Mouse (Mus musculus) heart, adult 2 months (tissue): Measurements from ENCODE around the gene Prss2.

Experiments used
- CTCF ChIP-seq: fragments of 200-600 bp; IDR thresholded peaks from 2 replicates; pipeline ENCODE4 v1.8.1; 2022; ENCODE audit warnings: antibody characterized with exemption, mild to moderate bottlenecking, moderate library complexity
- EP300 ChIP-seq: fragments of 200-500 bp; IDR thresholded peaks from 2 replicates; pipeline ENCODE4 v1.6.1; 2011; ENCODE audit warnings: low read depth, low read length, control low read depth; ENCODE audit not compliant: insufficient read depth
- POLR2A ChIP-seq: fragments of 200-500 bp; IDR thresholded peaks from 2 replicates; pipeline ENCODE4 v1.6.1; 2011; ENCODE audit warnings: mild to moderate bottlenecking, low read depth, low read length, control low read depth; ENCODE audit not compliant: insufficient read depth

DNA sequence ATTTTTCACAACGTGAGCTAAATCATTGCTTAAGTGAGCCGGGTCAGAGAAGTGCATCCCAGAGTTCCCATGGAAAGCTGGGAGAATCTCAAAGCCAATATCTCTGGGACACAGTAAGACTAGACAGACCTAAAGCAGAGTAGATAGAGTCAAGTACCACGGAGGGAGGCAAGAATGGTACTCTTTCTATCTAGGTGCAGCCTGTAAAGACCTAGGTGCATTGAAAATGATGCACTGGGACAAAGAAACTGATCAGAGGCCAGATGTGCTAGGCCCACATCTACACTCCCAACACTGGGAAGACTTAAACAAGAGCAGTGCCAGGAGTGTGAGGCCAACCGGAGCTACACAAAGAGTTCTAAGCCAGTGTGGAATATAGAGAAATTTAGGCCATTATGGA, 23.7 kb downstream of the Prss2 start:
- no peak for TF ChIP-seq POLR2A
- TF ChIP-seq CTCF, result no peak
- TF ChIP-seq EP300, result no peak
